Mouse (Mus musculus): ENCODE results near the gene Pkp4. TPM values are rescaled to one million over a fixed set of nuclear protein-coding genes. Genes with fewer than 3 reads are reported as not detected.

Pkp4 gene
- polyA plus RNA-seq, 1 experiment from 2014 or later: 15.0 TPM

GRCm38 (mm10) chr2:59207725-59208124 is 47.1 kb downstream of the Pkp4 start:
- Histone ChIP-seq H3K4me3 (no peak overlapping the region), H3K36me3 (no peaks in the 10 kb centered on the region), H3K4me1 (peaks cover 12% of the 10 kb centered on the region), H3K9me3 (replicated peaks) (no peaks in the 10 kb centered on the region), H3K27me3 (ENCODE audit: low read depth, poor library complexity, severe bottlenecking) (no peaks in the 10 kb centered on the region), H3K27ac (no peak overlapping the region)
- DNase-seq (ENCODE audit: low spot score): no peak
- WGBS: 75% methylated on average over 5 of the region's 5 CpGs

- Histone ChIP-seq H3K27me3 (ENCODE audit: low read depth, poor library complexity, severe bottlenecking) (no peaks in the 10 kb centered on the region), H3K9me3 (replicated peaks) (no peaks in the 10 kb centered on the region), H3K4me3 (no peak overlapping the region), H3K4me1 (peaks cover 6% of the 10 kb centered on the region), H3K36me3 (no peaks in the 10 kb centered on the region), H3K27ac (no peak overlapping the region)
- WGBS: 84% methylated on average over 9 of the region's 9 CpGs
- DNase-seq (ENCODE audit: low spot score): no peak
These were observed 47.6 kb downstream of the Pkp4 start for GRCm38 (mm10) chr2:59208276-59208675.

GRCm38 (mm10) chr2:59211051-59211450 is 50.4 kb downstream of the Pkp4 start:
- peaks cover 3% of the 10 kb centered on the region; the same call in 1 of the 2 replicates for H3K4me1 ChIP-seq
- H3K9me3 ChIP-seq (replicated peaks): no peaks in the 10 kb centered on the region
- H3K36me3 ChIP-seq: no peaks in the 10 kb centered on the region
- DNase-seq (ENCODE audit: low spot score): no peak
- no peak overlapping the region for H3K27ac ChIP-seq
- no peaks in the 10 kb centered on the region for H3K27me3 ChIP-seq (ENCODE audit: low read depth, poor library complexity, severe bottlenecking)
- no peak overlapping the region for H3K4me3 ChIP-seq
- 95% methylated on average over 5 of the region's 5 CpGs for WGBS

- Histone ChIP-seq H3K27me3 (ENCODE audit: low read depth, poor library complexity, severe bottlenecking) (no peaks in the 10 kb centered on the region), H3K9me3 (replicated peaks) (no peaks in the 10 kb centered on the region), H3K4me1 (peaks cover 3% of the 10 kb centered on the region; the same call in 1 of the 2 replicates), H3K27ac (no peak overlapping the region), H3K36me3 (peaks cover 6% of the 10 kb centered on the region; the same call in 1 of the 2 replicates), H3K4me3 (no peak overlapping the region)
- WGBS: 86% methylated on average over 4 of the region's 4 CpGs
- DNase-seq (ENCODE audit: low spot score): no peak
These were observed 51.8 kb downstream of the Pkp4 start for GRCm38 (mm10) chr2:59212430-59212829.

- H3K4me1 ChIP-seq: peaks cover 3% of the 10 kb centered on the region; the same call in 1 of the 2 replicates
- no peaks in the 10 kb centered on the region for H3K27me3 ChIP-seq (ENCODE audit: low read depth, poor library complexity, severe bottlenecking)
- WGBS: 88% methylated on average over 1 of the region's 1 CpGs
- H3K36me3 ChIP-seq: peaks cover 6% of the 10 kb centered on the region; the same call in 1 of the 2 replicates
- no peak for DNase-seq (ENCODE audit: low spot score)
- H3K9me3 ChIP-seq (replicated peaks): no peaks in the 10 kb centered on the region
- H3K4me3 ChIP-seq: no peak overlapping the region
- no peak overlapping the region for H3K27ac ChIP-seq
These were observed 52.2 kb downstream of the Pkp4 start for GRCm38 (mm10) chr2:59212846-59213245.

- 92% methylated on average over 6 of the region's 6 CpGs for WGBS
- Histone ChIP-seq H3K4me1 (peaks cover 3% of the 10 kb centered on the region; the same call in 1 of the 2 replicates), H3K36me3 (peaks cover 6% of the 10 kb centered on the region; the same call in 1 of the 2 replicates), H3K27ac (no peak overlapping the region), H3K9me3 (replicated peaks) (no peaks in the 10 kb centered on the region), H3K4me3 (no peak overlapping the region), H3K27me3 (ENCODE audit: low read depth, poor library complexity, severe bottlenecking) (no peaks in the 10 kb centered on the region)
- no peak for DNase-seq (ENCODE audit: low spot score)
These were observed 57.3 kb downstream of the Pkp4 start for GRCm38 (mm10) chr2:59217931-59218330.

GRCm38 (mm10) chr2:59219997-59220789 is 59.5 kb downstream of the Pkp4 start:
- H3K36me3 ChIP-seq: peaks cover 6% of the 10 kb centered on the region; the same call in 1 of the 2 replicates
- no peak overlapping the region for H3K4me3 ChIP-seq
- WGBS: 59% methylated on average over 9 of the region's 9 CpGs
- no peaks in the 10 kb centered on the region for H3K27me3 ChIP-seq (ENCODE audit: low read depth, poor library complexity, severe bottlenecking)
- H3K9me3 ChIP-seq (replicated peaks): no peaks in the 10 kb centered on the region
- no peak overlapping the region for H3K27ac ChIP-seq
- no peak for DNase-seq (ENCODE audit: low spot score)
- H3K4me1 ChIP-seq: no peaks in the 10 kb centered on the region

GRCm38 (mm10) chr2:59226383-59226782 is 65.7 kb downstream of the Pkp4 start:
- no peaks in the 10 kb centered on the region for H3K27me3 ChIP-seq (ENCODE audit: low read depth, poor library complexity, severe bottlenecking)
- H3K4me1 ChIP-seq: peaks cover under 1% of the 10 kb centered on the region; the same call in 1 of the 2 replicates
- no peak for DNase-seq (ENCODE audit: low spot score)
- WGBS: 95% methylated on average over 4 of the region's 4 CpGs
- no peak overlapping the region for H3K27ac ChIP-seq
- no peaks in the 10 kb centered on the region for H3K36me3 ChIP-seq
- H3K4me3 ChIP-seq: no peak overlapping the region
- H3K9me3 ChIP-seq (replicated peaks): no peaks in the 10 kb centered on the region

GRCm38 (mm10) chr2:59227011-59227410 is 66.4 kb downstream of the Pkp4 start:
- Histone ChIP-seq H3K36me3 (peaks cover 5% of the 10 kb centered on the region; the same call in 1 of the 2 replicates), H3K4me3 (no peak overlapping the region), H3K9me3 (replicated peaks) (no peaks in the 10 kb centered on the region), H3K27ac (no peak overlapping the region), H3K4me1 (peaks cover 5% of the 10 kb centered on the region; the same call in 1 of the 2 replicates), H3K27me3 (ENCODE audit: low read depth, poor library complexity, severe bottlenecking) (no peaks in the 10 kb centered on the region)
- DNase-seq (ENCODE audit: low spot score): no peak
- WGBS: 91% methylated on average over 3 of the region's 3 CpGs

- H3K4me1 ChIP-seq: peaks cover 5% of the 10 kb centered on the region; the same call in 1 of the 2 replicates
- no peak overlapping the region for H3K27ac ChIP-seq
- WGBS: 94% methylated on average over 8 of the region's 8 CpGs
- no peaks in the 10 kb centered on the region for H3K27me3 ChIP-seq (ENCODE audit: low read depth, poor library complexity, severe bottlenecking)
- no peaks in the 10 kb centered on the region for H3K9me3 ChIP-seq (replicated peaks)
- peaks cover 5% of the 10 kb centered on the region; the same call in 1 of the 2 replicates for H3K36me3 ChIP-seq
- H3K4me3 ChIP-seq: no peak overlapping the region
- DNase-seq (ENCODE audit: low spot score): no peak
These were observed 67.0 kb downstream of the Pkp4 start for GRCm38 (mm10) chr2:59227508-59228263.

- Histone ChIP-seq H3K4me1 (peaks cover 5% of the 10 kb centered on the region; the same call in 1 of the 2 replicates), H3K36me3 (peaks cover 5% of the 10 kb centered on the region; the same call in 1 of the 2 replicates), H3K27me3 (ENCODE audit: low read depth, poor library complexity, severe bottlenecking) (no peaks in the 10 kb centered on the region), H3K9me3 (replicated peaks) (no peaks in the 10 kb centered on the region), H3K27ac (no peak overlapping the region), H3K4me3 (no peak overlapping the region)
- DNase-seq (ENCODE audit: low spot score): no peak
- 91% methylated on average over 11 of the region's 11 CpGs for WGBS
These were observed 68.7 kb downstream of the Pkp4 start for GRCm38 (mm10) chr2:59229250-59229895.

GRCm38 (mm10) chr2:59230656-59231055 is 70.0 kb downstream of the Pkp4 start:
- Histone ChIP-seq H3K4me3 (no peak overlapping the region), H3K9me3 (replicated peaks) (no peaks in the 10 kb centered on the region), H3K4me1 (peaks cover 5% of the 10 kb centered on the region; the same call in 1 of the 2 replicates), H3K36me3 (peaks cover 5% of the 10 kb centered on the region; the same call in 1 of the 2 replicates), H3K27me3 (ENCODE audit: low read depth, poor library complexity, severe bottlenecking) (no peaks in the 10 kb centered on the region), H3K27ac (no peak overlapping the region)
- 68% methylated on average over 9 of the region's 9 CpGs for WGBS
- no peak for DNase-seq (ENCODE audit: low spot score)

Measured in limb, embryonic 10.5 days (tissue).